Mouse (Mus musculus) inflammation-experienced regulatory T-cells, adult 6 months (primary cell): ENCODE results near the gene Rsu1. TPM values are rescaled to one million over a fixed set of nuclear protein-coding genes. Genes with fewer than 3 reads are reported as not detected.
"Not testable (repeated sequence)": the region's sequence is repeated elsewhere in the genome, so short reads cannot be mapped to it uniquely, and the experiment has no call there.

Experiments used
- ATAC-seq: one replicate; pipeline ENCODE4 v1.8.0; 2017
- polyA plus RNA-seq, 3 experiments: library from polyadenylated mRNA; unstranded; fragments of 100-300 nt; shearing (Covaris generic); gene quantifications; one replicate each; pipeline ENCODE4 v1.2.1; 2017

Gene Rsu1
- polyA plus RNA-seq, 3 experiments from 2014 or later: 57.8 to 69.9 (median 69.4) TPM

GRCm38 (mm10) chr2:13223451-13223850 is 47.8 kb downstream of the Rsu1 start:
- ATAC-seq: no peak

GRCm38 (mm10) chr2:13220141-13220540 is 51.1 kb downstream of the Rsu1 start:
- ATAC-seq: no peak

GRCm38 (mm10) chr2:13218112-13218511 is 53.1 kb downstream of the Rsu1 start:
- no peak for ATAC-seq

- ATAC-seq: no peak
Measured at GRCm38 (mm10) chr2:13206825-13207224, 64.4 kb downstream of the Rsu1 start.

- no peak for ATAC-seq
Measured at GRCm38 (mm10) chr2:13206367-13206766, 64.8 kb downstream of the Rsu1 start.

- ATAC-seq: no peak
Measured at GRCm38 (mm10) chr2:13202805-13203475, 68.3 kb downstream of the Rsu1 start.

- ATAC-seq: no peak
Measured at GRCm38 (mm10) chr2:13199713-13200112, 71.5 kb downstream of the Rsu1 start.

- no peak for ATAC-seq
Measured at GRCm38 (mm10) chr2:13199033-13199432, 72.2 kb downstream of the Rsu1 start.

GRCm38 (mm10) chr2:13195540-13195939 is 75.7 kb downstream of the Rsu1 start:
- ATAC-seq: no peak

GRCm38 (mm10) chr2:13192157-13192556 is 79.1 kb downstream of the Rsu1 start:
- ATAC-seq: peak; percentile 28

GRCm38 (mm10) chr2:13190767-13191166 is 80.4 kb downstream of the Rsu1 start:
- no peak for ATAC-seq

GRCm38 (mm10) chr2:13188831-13189495 is 82.3 kb downstream of the Rsu1 start:
- ATAC-seq: no peak

- no peak for ATAC-seq
Measured at GRCm38 (mm10) chr2:13183124-13183523, 88.1 kb downstream of the Rsu1 start.

GRCm38 (mm10) chr2:13181899-13182298 is 89.3 kb downstream of the Rsu1 start:
- ATAC-seq: not testable (repeated sequence)

GRCm38 (mm10) chr2:13177698-13178395 is 93.4 kb downstream of the Rsu1 start:
- ATAC-seq: no peak

- no peak for ATAC-seq
Measured at GRCm38 (mm10) chr2:13176304-13176620, 95.0 kb downstream of the Rsu1 start.

- no peak for ATAC-seq
Measured at GRCm38 (mm10) chr2:13175536-13176303, 95.5 kb downstream of the Rsu1 start.

- no peak for ATAC-seq
Measured at GRCm38 (mm10) chr2:13174461-13174860, 96.8 kb downstream of the Rsu1 start.

- no peak for ATAC-seq
Measured at GRCm38 (mm10) chr2:13170651-13171050, 100.6 kb downstream of the Rsu1 start.

GRCm38 (mm10) chr2:13169962-13170361 is 101.3 kb downstream of the Rsu1 start:
- ATAC-seq: no peak

- ATAC-seq: no peak
Measured at GRCm38 (mm10) chr2:13169158-13169890, 101.9 kb downstream of the Rsu1 start.

- no peak for ATAC-seq
Measured at GRCm38 (mm10) chr2:13168743-13169142, 102.5 kb downstream of the Rsu1 start.
